Mouse (Mus musculus) testis, postnatal 10 days (tissue): ENCODE measurements around the gene Zmat5.
A peak's percentile ranks its signal among the peaks of the same experiment; 100 is the strongest.

Experiments
- DNase-seq: peaks from one replicate; pipeline ENCODE4 v3.0.0; 2021; ENCODE audit warnings: low spot score

Zmat5 gene

GRCm38 (mm10) chr11:4704072-4704964 lies at the start of gene Zmat5, which contains the start of gene Uqcr10:
Gene Zmat5 (plus strand): TSS chr11:4704678.
Gene Uqcr10 (minus strand): TSS chr11:4704342.
- peak; percentile 95 for DNase-seq

DNA sequence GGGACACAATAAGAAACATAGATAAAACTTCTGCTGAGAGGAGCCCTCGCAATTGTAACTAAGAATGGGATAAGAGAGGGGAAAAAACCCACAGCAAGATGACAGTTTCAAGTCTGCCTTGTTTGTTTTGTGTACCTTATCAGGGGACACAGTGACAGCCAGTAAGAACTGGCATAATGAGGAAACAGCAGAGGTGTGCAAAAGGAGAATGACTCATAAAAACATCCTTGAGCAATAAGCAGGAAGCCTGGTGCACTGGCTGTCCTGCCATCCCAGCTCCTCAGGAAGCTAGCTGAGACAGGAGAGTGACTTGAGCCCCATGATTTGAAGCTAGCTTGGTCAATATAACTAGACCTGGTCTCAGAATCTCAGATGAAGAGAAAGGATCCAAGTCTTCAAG lies 44.7 kb upstream of the Zmat5 start:
- DNase-seq, result no peak

GRCm38 (mm10) chr11:4660309-4661025 lies 44.0 kb upstream of the Zmat5 start:
- DNase-seq, result no peak

GRCm38 (mm10) chr11:4661324-4661723 lies 43.2 kb upstream of the Zmat5 start:
- DNase-seq, result no peak

- DNase-seq, result no peak
Measured at GRCm38 (mm10) chr11:4661871-4662495, 42.5 kb upstream of the Zmat5 start.

DNA sequence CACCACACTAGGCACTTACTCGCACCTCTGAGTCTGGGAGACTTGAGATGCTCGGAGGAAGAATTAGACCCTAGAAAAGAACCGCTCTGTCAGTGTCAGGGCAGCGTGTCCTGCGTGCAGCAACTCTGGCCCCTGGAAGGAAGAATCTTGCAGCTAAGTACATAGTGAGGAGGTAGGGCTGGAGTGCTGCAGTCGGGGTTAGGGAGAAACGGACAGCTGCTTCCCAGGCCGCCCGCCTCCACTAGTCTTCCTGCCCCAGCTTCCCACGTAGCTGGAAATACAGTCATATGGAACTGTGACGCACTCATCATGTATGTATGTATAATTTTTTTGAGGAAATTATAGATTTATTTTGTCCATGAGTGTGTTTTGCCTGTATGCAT lies 42.0 kb upstream of the Zmat5 start:
- no peak for DNase-seq

GRCm38 (mm10) chr11:4671736-4672135 lies 32.7 kb upstream of the Zmat5 start:
- no peak for DNase-seq

GRCm38 (mm10) chr11:4674593-4674992 lies 29.9 kb upstream of the Zmat5 start:
- DNase-seq, result no peak

DNA sequence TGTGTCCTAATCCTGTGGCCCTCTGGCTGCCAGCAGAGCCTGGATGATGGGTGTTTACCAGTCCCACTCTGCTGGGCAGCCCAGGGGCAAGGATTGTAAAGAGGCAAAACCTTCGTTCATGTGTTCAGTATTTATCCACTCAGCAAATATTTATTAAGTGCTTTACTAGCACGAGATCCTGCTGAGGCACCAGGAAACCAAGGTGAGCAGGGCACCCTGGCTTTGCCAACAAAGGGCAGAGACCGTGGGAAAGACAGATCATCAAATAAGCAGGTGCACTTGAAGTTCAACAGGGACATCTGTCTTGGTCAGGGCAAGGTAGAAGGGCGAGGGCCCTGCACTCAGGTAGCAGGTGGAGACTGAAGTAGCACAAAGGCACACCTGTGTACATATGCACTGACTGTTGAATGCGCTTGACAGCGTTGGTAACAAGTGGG lies 29.3 kb upstream of the Zmat5 start:
- DNase-seq, result no peak

- DNase-seq, result no peak
Measured at GRCm38 (mm10) chr11:4675693-4676092, 28.8 kb upstream of the Zmat5 start.

- DNase-seq, result no peak
Measured at GRCm38 (mm10) chr11:4677250-4677872, 27.1 kb upstream of the Zmat5 start.

DNA sequence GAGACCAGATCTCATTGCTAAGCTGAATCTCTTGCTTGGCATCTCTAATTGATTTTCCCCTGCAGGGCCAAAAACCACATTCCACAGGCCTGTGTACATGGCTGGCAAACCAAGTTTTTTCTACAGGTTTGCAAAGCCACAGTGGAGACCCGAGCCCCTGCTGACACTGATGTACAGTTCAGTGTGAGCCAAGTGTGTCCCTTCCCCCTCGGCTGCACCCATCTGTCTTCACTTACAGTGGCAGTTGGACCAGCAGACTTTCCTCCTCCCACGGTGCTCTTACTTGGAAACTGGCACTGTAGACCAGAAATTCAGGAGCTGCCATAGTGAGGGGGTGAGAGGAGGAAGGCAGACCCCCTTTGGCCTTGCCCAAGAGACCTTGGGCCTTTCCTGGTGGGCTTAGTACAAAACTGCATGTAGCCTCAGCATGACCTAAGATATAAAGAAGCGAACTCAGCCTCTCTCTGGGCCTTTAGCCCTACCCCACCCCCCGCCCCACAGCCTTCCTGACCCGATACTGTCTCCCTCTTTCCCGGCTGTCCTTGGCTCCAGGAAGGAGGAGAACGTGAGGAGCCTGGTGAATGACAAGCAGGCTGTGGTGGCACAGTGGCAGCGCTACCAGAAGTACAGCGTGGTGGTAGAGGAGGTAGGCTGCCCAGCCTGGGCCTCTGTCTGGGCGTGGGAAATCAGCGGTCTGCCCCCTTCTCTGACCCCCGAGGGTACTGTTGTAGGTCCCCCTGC lies 25.6 kb upstream of the Zmat5 start:
- no peak for DNase-seq

DNA sequence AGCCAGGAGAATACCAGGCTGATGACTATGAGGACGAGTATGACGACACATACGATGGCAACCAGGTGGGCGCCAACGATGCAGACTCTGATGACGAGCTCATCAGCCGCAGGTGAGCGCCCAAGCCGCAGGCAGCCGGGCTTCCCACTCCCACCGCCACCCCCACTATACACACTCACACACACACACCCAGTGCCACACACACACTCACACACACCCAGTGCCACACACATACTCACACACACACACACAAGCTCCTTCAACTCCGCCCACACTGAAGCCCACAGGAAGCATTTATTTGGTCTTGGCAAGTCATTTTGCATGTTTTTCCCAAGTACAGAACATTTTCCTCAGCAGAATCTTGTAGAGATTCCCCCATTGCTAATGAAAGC lies 25.0 kb upstream of the Zmat5 start:
- no peak for DNase-seq

GRCm38 (mm10) chr11:4680126-4680525 lies 24.4 kb upstream of the Zmat5 start:
- DNase-seq, result no peak

DNA sequence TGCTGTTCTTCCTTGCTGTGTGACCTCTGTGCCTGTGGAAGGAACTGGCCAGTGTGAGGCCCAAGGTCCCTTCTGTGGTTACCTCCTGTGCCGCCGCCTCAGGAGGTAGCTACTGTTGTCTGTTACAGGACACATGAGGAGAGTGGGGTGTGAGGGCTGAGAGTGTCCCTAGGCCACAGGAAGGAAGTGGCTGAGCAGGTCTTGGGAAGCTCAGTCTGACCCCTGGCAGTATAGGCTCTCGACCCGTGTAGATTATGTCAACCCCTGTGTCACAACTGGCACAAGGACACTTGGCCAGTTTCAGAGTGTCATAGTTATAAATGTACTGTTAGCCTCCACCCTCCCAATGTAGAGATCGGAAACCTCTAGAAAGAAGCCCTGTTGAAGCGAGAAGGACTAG lies 21.0 kb upstream of the Zmat5 start:
- DNase-seq, result no peak

- no peak for DNase-seq
Measured at GRCm38 (mm10) chr11:4684186-4684585, 20.3 kb upstream of the Zmat5 start.

- DNase-seq, result peak; percentile 72
Measured at GRCm38 (mm10) chr11:4685071-4685470, 19.4 kb upstream of the Zmat5 start.

- DNase-seq, result no peak
Measured at GRCm38 (mm10) chr11:4685510-4685909, 19.0 kb upstream of the Zmat5 start.

DNA sequence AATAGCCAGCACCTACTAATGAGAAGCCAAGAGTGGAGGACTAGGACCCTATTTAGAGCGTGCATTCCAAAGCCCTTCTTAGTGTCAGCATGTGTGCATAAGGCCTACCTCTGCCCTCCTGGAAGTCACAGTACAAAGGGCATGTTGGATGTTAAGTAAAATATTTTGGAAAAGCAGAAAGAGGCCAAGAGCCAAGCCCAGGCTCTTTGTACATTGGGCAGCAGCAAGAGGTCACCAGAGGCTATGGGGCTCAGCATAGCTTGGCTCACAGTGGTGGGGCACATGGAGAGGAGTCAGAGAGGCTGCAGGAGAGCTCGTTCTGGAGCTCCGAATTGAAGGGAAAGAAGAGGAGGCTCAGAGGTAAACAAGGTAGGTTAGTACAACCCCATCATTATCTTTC lies 17.5 kb upstream of the Zmat5 start:
- DNase-seq, result no peak

- no peak for DNase-seq
Measured at GRCm38 (mm10) chr11:4687874-4688273, 16.6 kb upstream of the Zmat5 start.

DNA sequence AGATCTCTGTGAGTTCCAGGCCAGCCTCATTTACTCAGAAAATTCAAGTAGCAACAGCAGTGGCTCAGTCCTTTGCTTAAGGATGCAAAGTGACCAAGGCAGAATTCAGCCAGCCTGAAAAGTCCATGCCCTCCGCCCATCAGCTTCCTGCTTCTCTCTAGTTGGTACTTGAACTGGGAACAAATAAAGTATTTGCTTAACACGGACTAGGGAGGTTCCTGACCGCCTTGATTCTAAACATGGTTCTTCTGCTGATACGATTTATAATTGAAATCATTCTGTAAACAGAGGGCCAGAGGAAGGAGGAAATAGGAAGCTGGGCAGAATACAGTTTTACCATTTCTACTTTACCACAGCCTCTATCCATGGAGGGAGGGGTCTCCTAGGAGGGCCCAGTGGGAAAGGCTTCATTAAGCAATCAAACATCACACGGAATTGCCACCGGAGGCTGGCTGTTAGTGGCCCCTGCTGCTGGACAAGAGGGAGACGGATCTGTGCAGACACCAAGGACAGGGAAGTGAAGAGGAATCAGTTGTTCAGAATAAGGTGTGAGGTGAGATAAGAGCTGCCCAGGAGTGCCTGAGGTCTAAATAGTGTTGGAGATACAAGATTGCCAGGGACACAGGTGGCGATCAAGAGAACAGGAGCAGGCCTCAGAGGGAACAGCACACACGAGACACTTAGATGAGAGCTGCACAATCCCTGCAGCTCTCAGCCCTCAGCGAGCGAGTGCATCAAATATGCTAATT lies 15.7 kb upstream of the Zmat5 start:
- DNase-seq, result no peak
